Mouse (Mus musculus) induced T-regulatory cell, adult 2 months (primary cell): Measurements from ENCODE around the gene Nrap.
"Not testable (repeated sequence)": the region's sequence is repeated elsewhere in the genome, so short reads cannot be mapped to it uniquely, and the experiment has no call there.

Source experiments
- DNase-seq: peaks from one replicate; pipeline ENCODE4 v3.0.0-alpha.2; 2012; ENCODE audit warnings: low read depth

The Nrap gene

GRCm38 (mm10) chr19:56364563-56364962 lies 25.3 kb downstream of the Nrap start:
- no peak for DNase-seq

- no peak for DNase-seq
These were observed 25.9 kb downstream of the Nrap start for GRCm38 (mm10) chr19:56363721-56364460.

GRCm38 (mm10) chr19:56358890-56359289 lies 30.9 kb downstream of the Nrap start:
- no peak for DNase-seq

GRCm38 (mm10) chr19:56357374-56357708 lies 32.5 kb downstream of the Nrap start:
- DNase-seq = not testable (repeated sequence)

- peak; percentile 75 for DNase-seq
These were observed 33.1 kb downstream of the Nrap start for GRCm38 (mm10) chr19:56356480-56357373.

- no peak for DNase-seq
These were observed 34.6 kb downstream of the Nrap start for GRCm38 (mm10) chr19:56355201-56355600.

- DNase-seq = no peak
These were observed 36.1 kb downstream of the Nrap start for GRCm38 (mm10) chr19:56353689-56354088.

GRCm38 (mm10) chr19:56349295-56349694 lies 40.5 kb downstream of the Nrap start:
- peak; percentile 21 for DNase-seq

GRCm38 (mm10) chr19:56346750-56347149 lies 43.1 kb downstream of the Nrap start:
- DNase-seq = no peak

GRCm38 (mm10) chr19:56346016-56346415 lies 43.8 kb downstream of the Nrap start:
- peak; percentile 33 for DNase-seq

GRCm38 (mm10) chr19:56343869-56344563 lies 45.8 kb downstream of the Nrap start:
- no peak for DNase-seq

- DNase-seq = no peak
These were observed 47.8 kb downstream of the Nrap start for GRCm38 (mm10) chr19:56342006-56342405.

- no peak for DNase-seq
These were observed 53.0 kb downstream of the Nrap start for GRCm38 (mm10) chr19:56336826-56337225.

- no peak for DNase-seq
These were observed 53.5 kb downstream of the Nrap start for GRCm38 (mm10) chr19:56336321-56336720.

- DNase-seq = no peak
These were observed 63.5 kb downstream of the Nrap start for GRCm38 (mm10) chr19:56326243-56326855.

GRCm38 (mm10) chr19:56325676-56326075 lies 64.2 kb downstream of the Nrap start:
- DNase-seq = no peak

GRCm38 (mm10) chr19:56321303-56321920 lies 68.4 kb downstream of the Nrap start:
- no peak for DNase-seq

GRCm38 (mm10) chr19:56320186-56320860 lies 69.5 kb downstream of the Nrap start:
- DNase-seq = peak; percentile 76

- no peak for DNase-seq
These were observed 70.2 kb downstream of the Nrap start for GRCm38 (mm10) chr19:56319629-56320028.

GRCm38 (mm10) chr19:56319219-56319618 lies 70.6 kb downstream of the Nrap start:
- no peak for DNase-seq

GRCm38 (mm10) chr19:56316531-56316930 lies 73.3 kb downstream of the Nrap start:
- DNase-seq = no peak
